Mouse (Mus musculus) hindlimb bud, embryonic 11.5 days (tissue): ENCODE data around the gene Bphl.
"Not testable (repeated sequence)": the region's sequence is repeated elsewhere in the genome, so short reads cannot be mapped to it uniquely, and the experiment has no call there.

ENCODE experiments used
- DNase-seq: peaks from one replicate; pipeline ENCODE4 v3.0.0-alpha.2; 2012; ENCODE audit warnings: low read depth, low spot score; ENCODE audit errors: extremely low spot score

Gene Bphl

DNA sequence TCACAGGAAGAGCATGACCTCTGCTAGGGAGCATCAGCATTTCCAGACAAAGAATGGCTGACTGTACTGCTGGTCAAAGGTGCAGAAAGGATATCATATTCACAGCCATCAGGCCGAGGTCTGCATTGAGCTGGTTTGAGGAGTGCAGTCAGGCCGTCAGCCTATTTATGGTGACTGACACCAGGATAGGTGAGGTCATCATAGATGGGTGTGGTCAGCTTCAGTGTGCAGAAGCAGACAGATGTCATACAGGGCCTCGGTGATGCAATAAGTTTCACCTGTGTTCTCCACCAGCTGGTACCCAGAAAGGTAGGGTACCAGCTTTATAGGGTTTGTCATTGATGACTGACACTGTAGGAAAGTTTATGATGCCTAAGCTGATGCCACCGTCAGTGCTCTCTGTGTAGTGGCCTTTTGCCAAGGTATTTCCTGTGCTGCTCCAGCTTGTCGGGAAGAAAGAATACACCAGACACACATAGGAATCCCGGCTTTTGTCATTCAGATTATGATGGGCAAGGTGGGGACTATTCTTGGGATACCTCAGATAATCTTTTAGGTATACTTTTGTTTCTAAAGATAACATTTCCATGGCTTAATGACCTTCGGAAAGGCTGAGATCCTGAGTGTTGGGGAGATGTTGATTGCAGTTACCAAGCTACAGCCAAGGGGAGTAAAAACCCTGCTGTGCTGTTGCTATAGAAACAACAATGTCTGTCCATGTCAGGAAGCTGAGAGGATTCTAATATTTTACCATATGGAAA lies 49.8 kb downstream of the Bphl start:
- no peak for DNase-seq

DNA sequence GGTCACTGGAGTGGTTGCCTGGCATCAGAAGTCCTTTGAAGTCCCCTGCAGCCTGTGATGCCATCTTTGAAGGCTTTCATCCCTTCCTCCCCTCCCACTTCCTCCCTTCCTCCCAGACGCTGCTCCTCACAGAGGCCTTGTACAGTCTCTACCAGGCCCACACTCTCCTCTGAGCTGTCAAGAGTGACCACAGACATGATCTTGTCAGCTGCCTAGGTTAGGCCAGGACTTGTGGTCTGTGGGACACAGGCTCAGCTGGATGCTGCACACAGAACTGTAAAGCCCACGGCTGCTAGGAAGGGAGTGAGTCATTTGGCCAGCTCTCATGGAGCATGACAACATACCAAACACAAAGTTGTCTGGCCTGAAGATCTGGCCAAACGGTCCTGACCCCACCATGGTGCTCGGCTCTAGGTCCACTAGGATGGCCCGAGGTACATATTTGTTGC lies 50.8 kb downstream of the Bphl start:
- DNase-seq, result not testable (repeated sequence)

DNA sequence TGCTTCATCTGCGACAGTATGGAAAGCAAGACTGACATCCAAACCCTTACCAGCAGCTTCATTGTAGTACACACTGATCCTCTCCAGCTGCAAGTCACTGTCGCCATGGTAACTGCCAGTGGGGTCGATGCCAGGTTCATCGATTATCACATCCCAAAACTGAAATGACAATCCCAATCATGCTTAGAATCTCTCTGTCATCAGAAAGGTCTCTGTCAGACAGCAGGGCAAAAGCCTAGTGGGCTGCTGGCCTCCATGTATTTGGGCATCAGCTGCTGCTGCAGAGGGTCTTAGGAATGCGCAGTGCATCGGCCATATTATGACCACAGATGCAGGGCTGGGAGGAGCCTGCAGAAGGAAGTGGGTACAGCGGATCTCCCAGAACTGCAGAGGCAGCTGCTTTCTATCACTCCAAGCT lies 51.5 kb downstream of the Bphl start:
- DNase-seq, result no peak

DNA sequence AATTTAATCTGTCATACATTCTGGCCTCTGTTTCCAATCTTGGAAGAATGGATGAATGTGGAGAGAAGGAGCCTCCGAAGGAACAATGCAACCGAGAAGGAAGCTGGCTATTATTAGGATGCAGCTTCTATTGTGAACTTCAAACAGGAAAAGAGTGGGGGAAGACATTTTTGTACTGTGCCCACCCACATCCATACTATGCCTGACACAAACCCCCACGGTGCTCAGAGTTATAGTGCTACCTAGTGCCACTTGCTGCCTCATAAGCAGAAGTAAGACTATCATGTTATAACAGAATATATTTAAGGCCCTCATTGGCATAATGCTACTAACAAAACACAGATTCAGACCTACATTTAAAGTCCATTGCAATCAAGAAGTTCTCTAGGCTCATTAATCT lies 52.0 kb downstream of the Bphl start:
- no peak for DNase-seq

DNA sequence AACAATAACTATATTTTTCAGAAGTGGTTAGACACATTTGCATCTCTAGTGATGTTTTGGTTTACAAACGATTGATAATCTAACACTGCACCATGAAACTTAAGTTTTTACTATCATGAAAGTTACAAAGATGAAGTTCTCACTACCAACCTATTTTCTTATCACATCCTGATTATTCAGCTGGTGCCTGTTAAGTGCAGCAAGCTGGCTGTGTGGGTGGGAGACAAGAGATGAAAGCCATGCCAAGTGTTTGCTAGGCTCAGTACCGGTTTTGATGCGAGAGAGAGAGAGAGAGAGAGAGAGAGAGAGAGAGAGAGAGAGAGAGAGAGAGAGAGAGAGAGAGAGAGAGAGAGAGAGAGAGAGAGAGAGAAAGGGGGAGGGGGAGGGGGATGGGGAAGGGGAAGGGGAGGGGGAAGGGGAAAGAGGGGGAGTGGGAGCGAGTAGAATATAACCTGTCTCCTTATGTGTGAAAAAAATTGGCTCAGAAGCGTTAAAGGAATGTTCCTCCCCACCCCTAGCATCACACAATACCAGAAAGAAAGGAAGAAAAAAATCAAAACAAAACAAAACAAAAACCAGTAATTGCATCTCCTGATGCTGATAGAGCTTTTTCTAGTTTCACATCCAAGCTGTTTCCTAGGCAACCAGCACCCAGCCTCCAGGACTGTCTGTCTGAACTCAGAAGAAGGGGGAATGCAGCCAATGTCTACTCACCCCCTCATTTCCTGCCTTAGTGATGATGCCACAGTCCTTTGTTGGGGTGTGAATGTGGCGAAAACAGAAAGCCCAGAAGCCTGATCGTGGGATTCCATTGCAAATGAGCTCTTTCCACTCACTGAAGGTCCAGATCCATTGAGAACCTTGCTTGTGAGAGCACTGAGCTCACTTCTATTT lies 58.4 kb downstream of the Bphl start:
- no peak for DNase-seq

DNA sequence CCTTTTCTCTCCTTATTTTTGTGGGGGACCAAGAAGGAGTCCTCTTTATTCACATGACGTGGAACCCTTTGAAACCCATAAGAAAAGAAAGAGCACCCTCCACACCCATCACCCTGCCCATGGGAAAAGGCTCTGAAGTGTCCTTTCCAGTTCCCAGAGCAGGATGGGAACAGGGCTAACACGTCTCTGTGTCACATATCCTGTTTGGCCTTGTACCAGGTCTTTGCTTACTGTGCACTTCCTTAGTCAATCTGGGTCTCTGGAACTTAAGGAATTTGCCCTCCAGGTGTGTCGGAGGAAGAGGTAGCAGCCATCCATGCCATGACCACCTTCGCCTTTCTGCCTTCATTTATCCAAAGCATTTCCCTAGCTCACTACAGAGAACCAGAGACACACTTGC lies 59.1 kb downstream of the Bphl start:
- no peak for DNase-seq

DNA sequence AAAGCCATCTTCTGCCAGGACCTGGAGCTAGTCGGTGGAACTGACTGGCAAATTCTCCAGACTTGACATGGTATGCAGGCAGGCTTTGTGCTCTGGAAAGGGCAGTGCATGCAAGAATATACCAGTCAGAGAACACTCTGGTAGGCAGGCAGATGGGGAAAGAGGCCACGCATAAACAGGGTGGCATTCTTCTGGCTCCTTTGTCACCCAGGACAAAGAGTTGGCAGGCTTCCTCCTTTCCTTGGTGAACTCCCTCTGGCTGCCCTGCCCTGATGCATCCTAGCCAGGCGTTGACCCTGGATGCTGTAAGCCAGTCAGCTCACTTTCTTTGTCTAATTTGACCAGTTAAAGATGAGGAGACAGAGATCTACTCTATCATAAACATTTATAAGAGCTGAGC lies 59.7 kb downstream of the Bphl start:
- DNase-seq, result no peak

DNA sequence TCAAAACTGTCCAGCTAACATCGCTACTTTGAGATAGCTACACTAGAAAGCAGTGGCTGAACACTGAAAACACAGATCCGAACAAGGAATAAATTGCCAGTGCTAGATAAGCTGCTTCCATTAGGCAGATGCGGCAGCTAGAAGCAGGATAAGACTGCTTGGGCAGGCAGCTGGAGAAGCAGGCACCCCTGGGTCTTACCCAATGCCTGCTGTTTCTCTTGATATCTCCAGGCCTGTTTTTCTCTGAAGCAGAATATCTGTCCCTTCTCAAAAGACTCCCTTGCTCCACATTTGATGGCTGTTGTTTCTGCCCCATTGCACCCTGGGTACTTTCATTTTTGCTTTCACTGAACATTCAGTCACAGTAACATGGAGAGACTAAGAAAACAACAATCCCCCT lies 63.3 kb downstream of the Bphl start:
- DNase-seq, result no peak

DNA sequence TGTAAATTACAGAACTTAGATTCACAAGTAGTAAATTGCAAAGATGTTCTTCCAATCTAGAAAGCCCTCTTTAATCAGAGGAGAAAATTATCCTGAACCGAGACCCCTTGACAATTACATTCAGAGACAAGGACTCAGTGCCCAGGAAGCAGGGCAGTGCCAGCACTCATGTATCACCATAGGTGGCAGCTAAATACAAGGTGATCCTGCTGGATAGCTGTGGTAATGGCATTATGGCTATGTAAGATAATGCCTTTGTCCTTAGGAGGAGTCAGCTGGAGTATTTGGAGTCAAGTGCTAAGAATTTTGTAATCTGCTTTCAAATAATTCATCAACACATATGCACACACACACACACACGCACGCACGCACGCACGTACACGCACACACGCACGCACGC lies 63.9 kb downstream of the Bphl start:
- DNase-seq, result no peak

DNA sequence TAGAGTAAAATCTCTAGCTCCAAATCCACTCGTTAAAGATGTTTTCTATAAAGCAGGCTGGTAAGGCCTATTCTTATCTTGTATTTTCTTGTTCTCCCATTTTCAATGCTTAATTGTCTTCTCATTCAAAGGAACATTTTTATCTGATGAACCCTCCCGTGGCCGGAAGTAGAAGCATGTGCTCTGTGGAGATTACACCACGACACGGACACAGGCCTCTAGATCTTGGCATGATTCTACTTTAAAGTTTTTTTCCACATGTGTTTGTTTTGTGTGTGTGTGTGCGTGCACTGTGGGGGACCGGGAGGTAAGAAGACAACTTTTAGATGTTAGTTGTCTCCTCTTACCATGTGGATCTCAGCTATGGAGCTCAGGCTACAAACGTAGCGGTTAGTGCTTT lies 64.5 kb downstream of the Bphl start:
- no peak for DNase-seq

DNA sequence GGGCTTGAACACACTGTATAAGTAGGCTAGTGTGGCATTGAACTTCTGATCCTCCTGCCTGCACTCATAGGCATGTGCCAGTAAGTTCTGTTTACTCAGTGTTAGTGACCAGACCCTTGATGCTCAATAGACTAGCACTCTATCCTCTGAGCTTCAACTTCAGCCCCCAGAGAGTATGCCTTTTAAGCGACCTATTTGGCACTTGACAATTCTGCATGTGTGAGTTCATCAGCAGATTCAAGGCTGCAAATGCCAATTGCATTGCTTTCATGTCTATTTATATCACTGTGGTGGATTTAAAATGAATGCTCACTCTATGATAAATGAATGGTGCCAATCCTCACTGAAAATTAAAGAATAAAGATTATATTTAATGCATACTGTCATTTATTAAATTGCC lies 68.0 kb downstream of the Bphl start:
- DNase-seq, result no peak

DNA sequence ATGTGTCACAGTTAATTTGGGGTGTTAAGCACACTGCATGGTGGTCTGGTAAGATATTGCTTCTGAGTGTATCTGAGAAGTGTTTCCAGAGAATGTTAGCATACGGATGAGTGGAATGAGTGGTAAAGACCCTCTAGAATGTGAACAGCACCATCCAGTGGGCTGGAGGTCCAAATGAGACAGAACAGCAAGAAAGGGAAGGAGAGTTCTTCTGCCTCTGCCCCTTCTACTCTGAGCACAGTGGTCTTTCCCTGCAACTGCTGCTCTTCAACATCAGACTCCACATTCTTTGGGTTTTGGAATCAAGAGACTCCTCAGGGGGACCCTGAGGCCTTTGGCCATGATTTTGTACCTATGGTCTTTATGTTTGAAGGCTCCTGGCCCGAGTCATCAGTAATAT lies 68.9 kb downstream of the Bphl start:
- DNase-seq, result no peak

DNA sequence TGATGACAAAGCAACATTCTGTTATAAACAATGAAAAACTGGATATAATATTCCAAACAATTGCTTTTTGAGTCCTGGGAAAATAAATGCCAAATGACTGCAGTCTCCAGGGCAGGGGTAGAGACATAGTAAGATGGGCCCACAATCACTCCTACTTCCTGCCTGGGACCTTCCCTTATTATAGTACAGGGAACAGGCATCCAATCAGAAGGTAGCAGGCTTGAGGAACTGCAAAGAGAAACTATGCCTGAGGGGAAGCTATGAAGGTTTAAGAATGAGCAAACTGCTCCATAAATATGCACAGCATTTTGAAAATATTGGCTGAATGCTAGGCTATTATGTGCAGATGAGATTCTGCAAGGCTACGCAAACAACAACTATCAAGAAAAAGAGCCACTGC lies 69.6 kb downstream of the Bphl start:
- no peak for DNase-seq

DNA sequence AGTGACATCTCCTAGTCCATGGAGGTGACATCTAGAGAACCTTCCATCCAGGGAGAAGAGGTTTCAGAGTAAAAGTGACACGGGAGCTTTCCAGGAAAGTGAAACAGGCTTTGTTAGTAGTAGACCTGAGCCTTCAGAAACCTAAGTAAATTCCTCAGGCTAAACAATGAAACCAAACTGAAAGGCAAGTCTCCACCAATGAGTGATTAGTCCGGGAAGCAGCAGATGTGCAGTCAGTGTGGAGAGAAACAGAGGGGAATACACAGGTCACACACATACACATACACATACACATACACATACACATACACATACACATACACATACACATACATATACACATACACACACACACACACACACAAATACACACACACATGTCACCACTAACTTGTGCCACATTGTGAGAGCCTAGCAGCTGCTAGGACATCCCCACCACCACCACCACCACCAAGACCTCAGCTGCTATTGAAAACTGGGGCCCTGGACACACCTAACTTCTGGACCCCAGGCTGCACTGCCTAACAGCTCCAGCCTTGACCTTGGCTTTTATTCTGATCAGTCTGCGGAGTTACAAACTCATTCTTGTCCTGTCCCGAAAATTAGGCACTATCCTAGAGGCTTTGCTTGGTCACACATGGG lies 71.8 kb downstream of the Bphl start:
- DNase-seq, result no peak

DNA sequence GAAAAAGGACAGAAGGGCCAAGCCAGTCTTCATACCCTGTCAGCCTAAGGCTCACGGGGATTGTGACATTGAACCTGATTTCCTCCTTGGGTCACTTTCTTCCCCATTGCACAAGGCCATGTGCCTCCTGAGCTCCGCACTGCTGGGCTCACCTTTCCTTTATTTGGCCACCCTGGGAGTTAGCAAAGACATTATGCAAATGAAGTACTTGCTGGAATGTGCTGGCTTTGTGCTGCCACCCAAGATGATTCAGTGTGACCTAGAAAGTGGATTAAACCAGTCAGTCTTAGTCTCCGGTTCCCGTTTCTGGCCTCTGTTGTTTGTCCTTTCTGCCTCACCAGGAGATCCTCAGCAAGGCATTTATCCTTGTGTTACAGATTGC lies 72.3 kb downstream of the Bphl start:
- DNase-seq, result no peak

DNA sequence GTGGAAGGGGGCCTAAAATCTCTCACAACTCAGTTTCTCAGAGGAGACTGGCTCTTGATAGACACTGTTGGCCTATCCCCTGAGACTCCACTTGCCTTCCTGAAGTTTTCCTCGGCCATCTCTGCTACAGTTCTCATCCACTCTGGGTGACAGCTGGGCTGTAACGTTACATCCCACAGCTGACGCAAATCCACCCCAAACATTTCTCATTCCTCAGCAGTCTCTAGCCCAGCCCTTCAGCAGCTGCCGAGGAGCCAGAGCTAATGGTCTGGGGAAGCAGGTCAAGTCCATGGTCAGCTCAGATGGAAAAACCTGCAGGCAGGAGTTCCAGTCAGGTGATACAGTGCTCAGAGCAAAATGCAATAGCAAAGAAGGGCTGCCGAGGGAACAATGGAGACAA lies 73.6 kb downstream of the Bphl start:
- DNase-seq, result no peak

DNA sequence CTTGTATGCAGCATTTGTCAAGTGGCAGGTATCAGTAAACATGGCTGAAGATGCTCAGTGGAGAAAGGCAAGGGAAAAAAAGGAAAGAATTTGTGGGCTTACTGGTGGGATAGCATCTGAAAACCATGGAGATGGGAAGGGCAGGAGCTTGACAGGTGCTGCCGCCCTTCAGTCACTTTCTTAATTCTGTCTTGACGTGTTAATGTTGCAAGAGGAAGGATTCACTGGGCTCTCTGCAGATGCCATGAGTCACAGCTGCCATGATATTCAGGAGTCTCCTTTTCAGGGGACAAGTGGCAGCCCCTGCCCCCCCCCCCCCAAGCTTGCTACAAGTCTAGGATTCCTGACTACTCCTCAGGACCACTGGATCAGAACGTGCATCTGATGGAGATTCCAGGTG lies 74.5 kb downstream of the Bphl start:
- no peak for DNase-seq

DNA sequence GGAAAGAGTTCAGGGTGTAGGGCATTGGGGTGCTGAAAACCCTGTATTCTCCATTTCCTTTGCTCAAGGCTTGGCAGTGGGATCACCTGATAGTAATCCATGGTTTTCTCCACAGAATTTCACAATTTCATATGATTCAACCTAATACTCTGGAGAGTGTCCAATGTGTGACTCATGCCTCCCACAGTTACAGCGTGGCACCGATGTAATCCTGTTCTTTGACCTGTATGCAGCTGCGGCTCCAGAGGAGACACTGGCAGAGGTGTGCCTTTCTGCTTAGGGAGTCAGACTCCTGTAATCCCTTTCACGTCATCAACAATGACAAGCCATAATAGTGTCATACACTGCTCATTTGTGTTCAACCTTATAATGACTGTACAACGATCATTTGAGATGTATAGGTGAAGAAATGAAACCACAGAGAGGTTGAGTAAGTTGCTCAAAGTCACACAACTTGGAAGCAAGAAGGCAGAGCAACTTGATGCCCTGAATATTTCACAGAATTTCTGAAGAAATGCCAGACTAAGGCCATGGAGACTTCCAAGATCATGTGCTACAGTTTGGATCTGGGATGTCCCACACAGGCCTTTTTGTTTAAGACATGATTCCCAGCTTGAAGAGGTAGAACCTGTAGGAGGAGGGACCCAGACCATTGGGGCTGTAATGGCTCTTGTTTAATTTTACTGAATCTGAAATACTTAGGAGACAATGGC lies 75.1 kb downstream of the Bphl start:
- DNase-seq, result no peak

DNA sequence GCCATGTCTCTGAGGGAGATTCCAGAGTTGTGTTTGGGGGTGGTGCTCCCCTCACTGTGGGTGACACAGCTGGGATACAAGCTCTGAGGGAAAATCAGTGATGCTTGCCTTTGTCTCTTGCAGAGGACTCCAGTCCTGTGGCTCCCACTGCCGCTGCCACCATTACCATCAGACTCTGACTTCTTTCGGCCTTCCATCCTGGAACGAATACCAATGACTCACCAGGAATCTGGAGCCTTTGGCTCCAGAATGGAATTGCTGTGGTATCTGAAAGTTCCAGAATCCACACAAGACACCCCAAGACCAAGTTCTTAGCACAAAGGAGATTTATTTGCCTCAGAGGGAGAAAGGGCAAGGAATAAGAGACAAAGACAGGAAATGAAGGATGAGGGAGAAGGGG lies 75.7 kb downstream of the Bphl start:
- no peak for DNase-seq

DNA sequence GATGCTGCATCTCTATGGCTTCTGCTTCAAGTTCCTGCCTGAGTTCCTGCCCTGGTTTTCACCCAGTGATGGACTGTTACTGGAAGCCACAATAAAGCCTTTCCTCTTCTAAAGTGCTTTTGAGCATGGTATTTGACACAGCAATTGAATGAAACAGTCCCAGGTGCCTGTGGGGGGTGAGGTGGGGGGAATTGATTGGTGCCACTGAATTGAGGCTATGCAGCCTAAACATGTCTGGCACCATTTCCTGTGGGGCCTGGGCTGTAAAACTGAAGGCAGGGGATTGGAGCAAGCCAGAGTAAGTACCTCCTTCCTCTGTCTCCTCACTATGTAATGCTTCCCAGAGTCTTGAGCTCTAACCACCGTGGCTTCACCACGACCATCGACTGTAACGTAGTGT lies 77.3 kb downstream of the Bphl start:
- DNase-seq, result no peak

DNA sequence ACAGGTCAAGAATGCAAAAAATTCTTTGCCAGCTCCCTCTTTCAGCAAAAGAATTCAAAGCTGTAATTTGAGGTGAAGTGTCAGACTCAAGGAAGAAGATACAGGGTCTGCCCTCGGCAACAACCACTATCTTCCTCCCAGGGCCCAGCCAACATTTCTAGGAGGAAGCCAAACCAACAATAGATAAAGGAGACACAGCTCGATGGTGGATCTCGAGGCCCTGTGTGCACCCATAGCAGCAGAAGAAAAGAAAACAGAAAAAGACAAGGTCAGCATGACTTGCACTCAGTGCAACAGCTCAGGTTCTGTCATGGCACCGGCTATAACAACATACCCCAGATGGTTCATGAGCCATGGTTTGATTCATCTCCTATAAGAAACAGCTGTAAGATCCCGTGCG lies 79.1 kb downstream of the Bphl start:
- DNase-seq, result no peak
